Mouse (Mus musculus) heart, embryonic 16.5 days (tissue): Measurements from ENCODE around the gene Lgi1. TPM values are rescaled to one million over a fixed set of nuclear protein-coding genes. Genes with fewer than 3 reads are reported as not detected.

Experiments
- ATAC-seq: fragments of 200-750 bp; cut with Nextera tagmentation; replicated peaks from 2 replicates; pipeline ENCODE4 v1.8.0; 2017; ENCODE audit warnings: moderate number of reproducible peaks; ENCODE audit not compliant: insufficient read depth, low FRiP score; ENCODE audit errors: extremely low read depth
- H3K27ac ChIP-seq: fragments of 300-500 bp; sonication (generic); 2 replicates; pipeline ENCODE4 v1.5.1; 2014; ENCODE audit warnings: mild to moderate bottlenecking, low read length, control low read depth, moderate library complexity
- H3K27me3 ChIP-seq: fragments of 300-500 bp; sonication (generic); 2 replicates; pipeline ENCODE4 v1.6.1; 2014; ENCODE audit warnings: low read length, mixed read lengths; ENCODE audit not compliant: control insufficient read depth, insufficient read depth
- H3K36me3 ChIP-seq: fragments of 300-500 bp; sonication (generic); 2 replicates; pipeline ENCODE4 v1.6.1; 2014; ENCODE audit not compliant: control insufficient read depth, insufficient read depth
- H3K4me1 ChIP-seq: fragments of 300-500 bp; sonication (generic); 2 replicates; pipeline ENCODE4 v1.6.1; 2014; ENCODE audit warnings: low read length, mixed read lengths; ENCODE audit not compliant: control insufficient read depth, insufficient read depth
- H3K4me2 ChIP-seq: fragments of 300-500 bp; sonication (generic); 2 replicates; pipeline ENCODE4 v1.6.1; 2014; ENCODE audit warnings: low read depth, mild to moderate bottlenecking, control low read depth, low read length
- H3K4me3 ChIP-seq: fragments of 300-500 bp; sonication (generic); 2 replicates; pipeline ENCODE4 v1.5.1; 2014; ENCODE audit warnings: mild to moderate bottlenecking, control low read depth, low read length
- H3K9ac ChIP-seq: fragments of 300-500 bp; sonication (generic); 2 replicates; pipeline ENCODE4 v1.6.1; 2014; ENCODE audit warnings: low read length, control low read depth
- H3K9me3 ChIP-seq: fragments of 300-500 bp; sonication (generic); replicated peaks from 2 replicates; pipeline ENCODE4 v1.6.1; 2016; ENCODE audit warnings: low read length; ENCODE audit not compliant: control insufficient read depth
- WGBS: fragments of 180-500 bp; shearing (Covaris S2); extraction: QIAGEN DNeasy Blood & Tissue Kit; methylation state at CpG from one replicate; pipeline ENCODE4 v1.1.7; 2014; 5-methylcytosine and 5-hydroxymethylcytosine counted together
- polyA plus RNA-seq: library from polyadenylated mRNA; unstranded; fragments of >200 nt; fragmentation: Nextera tagmentation; extraction: Ambion mirVana; gene quantifications from 2 replicates; pipeline ENCODE4 v1.2.1, GENCODE M21; 2015

Lgi1 gene
- polyA plus RNA-seq, 1 experiment from 2014 or later = 0.25 TPM

DNA sequence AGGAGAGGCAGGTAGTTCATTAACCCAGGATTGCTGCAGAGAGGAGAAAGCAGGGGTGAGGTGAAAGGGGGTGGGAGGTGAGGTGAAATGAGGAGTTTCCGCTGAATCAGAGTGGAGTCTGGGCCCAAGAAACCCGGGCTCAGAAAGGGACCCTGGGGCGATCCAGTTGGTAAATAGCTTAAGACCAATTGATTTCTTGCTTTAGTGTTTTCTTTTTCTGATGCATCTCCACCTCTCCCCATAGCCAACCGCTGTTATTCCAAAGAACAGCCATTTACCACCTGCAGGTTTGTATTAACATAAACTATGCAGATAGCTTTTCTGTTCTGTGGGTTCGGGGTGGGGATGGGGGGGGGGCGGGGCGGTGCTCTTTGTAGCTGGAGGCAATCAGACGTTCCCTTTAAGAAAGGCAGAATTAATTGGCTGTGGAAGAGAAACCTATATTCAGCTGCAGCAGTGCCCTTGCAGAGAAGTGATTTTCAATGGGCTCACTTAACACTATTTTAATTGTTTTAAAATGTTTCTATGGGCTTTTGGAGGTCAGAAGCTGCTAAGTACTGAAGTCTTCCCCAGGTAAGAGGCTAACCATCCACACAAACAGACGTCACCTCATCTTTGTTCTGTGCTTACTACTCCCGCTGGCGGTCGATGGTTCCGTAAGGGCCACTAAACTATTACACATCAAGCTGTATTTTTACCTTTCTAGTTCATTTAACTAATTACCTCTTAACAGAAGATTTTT lies 84.1 kb downstream of the Lgi1 start:
- no peak overlapping the region for H3K4me3 ChIP-seq
- ATAC-seq = no peak
- no peaks in the 10 kb centered on the region for H3K9me3 ChIP-seq
- H3K27me3 ChIP-seq = no peaks in the 10 kb centered on the region
- no peak overlapping the region for H3K4me2 ChIP-seq
- no peak overlapping the region for H3K9ac ChIP-seq
- WGBS = 35% methylated on average over 13 of the region's 13 CpGs
- no peaks in the 10 kb centered on the region for H3K36me3 ChIP-seq
- no peaks in the 10 kb centered on the region for H3K4me1 ChIP-seq
- no peak overlapping the region for H3K27ac ChIP-seq

- WGBS = 79% methylated on average over 5 of the region's 5 CpGs
- no peak overlapping the region for H3K27ac ChIP-seq
- no peak for ATAC-seq
- no peaks in the 10 kb centered on the region for H3K27me3 ChIP-seq
- H3K9me3 ChIP-seq = no peaks in the 10 kb centered on the region
- H3K4me1 ChIP-seq = no peaks in the 10 kb centered on the region
- no peak overlapping the region for H3K9ac ChIP-seq
- H3K4me3 ChIP-seq = no peak overlapping the region
- no peaks in the 10 kb centered on the region for H3K36me3 ChIP-seq
- no peak overlapping the region for H3K4me2 ChIP-seq
Measured at GRCm38 (mm10) chr19:38349013-38349341, 84.6 kb downstream of the Lgi1 start.

- no peak overlapping the region for H3K4me3 ChIP-seq
Measured at GRCm38 (mm10) chr19:38351202-38351601, 86.9 kb downstream of the Lgi1 start.

DNA sequence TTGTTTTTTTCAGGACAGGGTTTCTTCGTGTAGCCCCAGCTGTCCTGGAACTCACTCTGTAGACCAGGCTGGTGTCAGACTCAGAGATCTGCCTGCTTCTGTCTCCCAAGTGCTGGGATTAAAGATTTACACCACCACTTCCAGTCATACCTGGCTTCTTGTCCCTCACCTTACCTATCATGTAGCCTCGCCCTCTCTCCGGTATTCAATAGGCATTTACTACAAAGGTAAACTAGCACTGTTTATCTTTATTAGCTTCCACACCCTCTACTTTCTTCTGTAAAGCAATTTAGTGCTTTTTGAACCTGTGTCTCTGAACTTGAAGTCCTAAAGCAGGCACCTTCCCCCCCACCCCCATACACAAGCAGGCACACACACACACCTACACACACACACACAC lies 87.4 kb downstream of the Lgi1 start:
- ATAC-seq = no peak
- Histone ChIP-seq H3K4me3 (no peak overlapping the region), H3K9me3 (no peaks in the 10 kb centered on the region), H3K27ac (no peak overlapping the region), H3K27me3 (no peaks in the 10 kb centered on the region), H3K36me3 (no peaks in the 10 kb centered on the region), H3K4me2 (no peak overlapping the region), H3K4me1 (no peaks in the 10 kb centered on the region), H3K9ac (no peak overlapping the region)
- WGBS = 80% methylated on average over 3 of the region's 3 CpGs

More at GRCm38 (mm10) chr19:38351202-38351601, 86.9 kb downstream of the Lgi1 start:
- Histone ChIP-seq H3K9ac (no peak overlapping the region), H3K27me3 (no peaks in the 10 kb centered on the region), H3K4me2 (no peak overlapping the region), H3K9me3 (no peaks in the 10 kb centered on the region), H3K36me3 (no peaks in the 10 kb centered on the region), H3K27ac (no peak overlapping the region), H3K4me1 (no peaks in the 10 kb centered on the region)
- 74% methylated on average over 2 of the region's 2 CpGs for WGBS
- ATAC-seq = no peak

- no peaks in the 10 kb centered on the region for H3K9me3 ChIP-seq
- no peak overlapping the region for H3K4me3 ChIP-seq
- H3K27ac ChIP-seq = no peak overlapping the region
- no peak overlapping the region for H3K9ac ChIP-seq
- H3K27me3 ChIP-seq = no peaks in the 10 kb centered on the region
- H3K4me1 ChIP-seq = no peaks in the 10 kb centered on the region
- 32% methylated on average over 6 of the region's 6 CpGs for WGBS
- H3K36me3 ChIP-seq = no peaks in the 10 kb centered on the region
- no peak overlapping the region for H3K4me2 ChIP-seq
- no peak for ATAC-seq
Measured at GRCm38 (mm10) chr19:38352495-38353130, 88.3 kb downstream of the Lgi1 start.

- no peak for ATAC-seq
- H3K27me3 ChIP-seq = no peaks in the 10 kb centered on the region
- H3K4me1 ChIP-seq = no peaks in the 10 kb centered on the region
- no peak overlapping the region for H3K27ac ChIP-seq
- no peak overlapping the region for H3K9ac ChIP-seq
- WGBS = 68% methylated on average over 1 of the region's 1 CpGs
- H3K9me3 ChIP-seq = no peaks in the 10 kb centered on the region
- no peak overlapping the region for H3K4me3 ChIP-seq
- no peaks in the 10 kb centered on the region for H3K36me3 ChIP-seq
- H3K4me2 ChIP-seq = no peak overlapping the region
Measured at GRCm38 (mm10) chr19:38354279-38354678, 89.9 kb downstream of the Lgi1 start.

GRCm38 (mm10) chr19:38354819-38355360 lies 90.6 kb downstream of the Lgi1 start:
- no peak overlapping the region for H3K27ac ChIP-seq
- H3K9ac ChIP-seq = no peak overlapping the region
- no peak overlapping the region for H3K4me2 ChIP-seq
- no peaks in the 10 kb centered on the region for H3K27me3 ChIP-seq
- H3K36me3 ChIP-seq = no peaks in the 10 kb centered on the region
- no peaks in the 10 kb centered on the region for H3K4me1 ChIP-seq
- ATAC-seq = no peak
- H3K4me3 ChIP-seq = no peak overlapping the region
- H3K9me3 ChIP-seq = no peaks in the 10 kb centered on the region
- 52% methylated on average over 10 of the region's 10 CpGs for WGBS

- H3K4me1 ChIP-seq = no peaks in the 10 kb centered on the region
- no peak overlapping the region for H3K4me2 ChIP-seq
- H3K27me3 ChIP-seq = no peaks in the 10 kb centered on the region
- no peak for ATAC-seq
- no peak overlapping the region for H3K4me3 ChIP-seq
- no peaks in the 10 kb centered on the region for H3K36me3 ChIP-seq
- 75% methylated on average over 8 of the region's 8 CpGs for WGBS
- no peak overlapping the region for H3K9ac ChIP-seq
- H3K27ac ChIP-seq = no peak overlapping the region
- H3K9me3 ChIP-seq = no peaks in the 10 kb centered on the region
Measured at GRCm38 (mm10) chr19:38356211-38356828, 92.0 kb downstream of the Lgi1 start.
